Mouse (Mus musculus) T-helper 17 cell (primary cell): ENCODE results near the gene Rpl23.

Experiments used
- in situ Hi-C, 2 experiments: fragments of 300-600 bp; cut with MboI, MseI; formaldehyde crosslinking; loops; 1 replicate in 1 of 2; 2 replicates in 1 of 2; pipeline ENCODE4 v1.15.1; 2025; ENCODE audit warnings: high pct_unique_total_duplicates in 2 of 2

Gene Rpl23

GRCm38 (mm10) chr11:97800691-97801408 lies 18.6 kb upstream of the Rpl23 start:
- in situ Hi-C loops = loop anchor here in 1 of 2 experiments (5.0 kb wide), 1 partner anchor 36 kb away; no protein-coding TSS in a partner anchor

- in situ Hi-C loops = loop anchor here (5.0 to 10.0 kb wide), 4 partner anchors 37 to 187 kb away; partner anchors contain the start of genes Plxdc1 (in 2 of the 2) and Fbxo47 (in 1 of the 2)
Observed at GRCm38 (mm10) chr11:97799994-97800690, 17.9 kb upstream of the Rpl23 start.

- in situ Hi-C loops = loop anchor here (5.0 to 10.0 kb wide), 3 partner anchors 83 to 188 kb away; partner anchors contain the start of genes Plxdc1 (in 2 of the 2) and Fbxo47 (in 1 of the 2)
Observed at GRCm38 (mm10) chr11:97799146-97799993, 17.1 kb upstream of the Rpl23 start.

- in situ Hi-C loops = loop anchor here (5.0 to 10.0 kb wide), 3 partner anchors 84 to 189 kb away; partner anchors contain the start of genes Plxdc1 (in 2 of the 2) and Fbxo47 (in 1 of the 2)
Observed at GRCm38 (mm10) chr11:97798782-97799145, 16.5 kb upstream of the Rpl23 start, which contains the start of gene Lasp1. Gene Lasp1, plus strand, starts transcription at chr11:97799000.

GRCm38 (mm10) chr11:97798083-97798435 lies 15.8 kb upstream of the Rpl23 start:
- in situ Hi-C loops = loop anchor here (5.0 to 10.0 kb wide), 3 partner anchors 84 to 189 kb away; partner anchors contain the start of genes Plxdc1 (in 2 of the 2) and Fbxo47 (in 1 of the 2)

- in situ Hi-C loops = loop anchor here (5.0 to 10.0 kb wide), 3 partner anchors 85 to 190 kb away; partner anchors contain the start of genes Plxdc1 (in 2 of the 2) and Fbxo47 (in 1 of the 2)
Observed at GRCm38 (mm10) chr11:97797369-97798082, 15.3 kb upstream of the Rpl23 start.

GRCm38 (mm10) chr11:97796910-97797309 lies 14.7 kb upstream of the Rpl23 start:
- in situ Hi-C loops = loop anchor here (5.0 to 10.0 kb wide), 3 partner anchors 85 to 190 kb away; partner anchors contain the start of genes Plxdc1 (in 2 of the 2) and Fbxo47 (in 1 of the 2)

GRCm38 (mm10) chr11:97793165-97793564 lies 10.9 kb upstream of the Rpl23 start:
- in situ Hi-C loops = loop anchor here in 1 of 2 experiments (5.0 to 10.0 kb wide), 3 partner anchors 44 to 192 kb away; partner anchors contain the start of genes Fbxo47 and Plxdc1

GRCm38 (mm10) chr11:97790778-97791438 lies 8.7 kb upstream of the Rpl23 start:
- in situ Hi-C loops = loop anchor here in 1 of 2 experiments (5.0 to 10.0 kb wide), 3 partner anchors 46 to 194 kb away; partner anchors contain the start of genes Fbxo47 and Plxdc1

- in situ Hi-C loops = loop anchor here (5.0 to 10.0 kb wide), 4 partner anchors 48 to 415 kb away; partner anchors contain the start of genes Cdk12 (in 1 of the 2), Fbxo47 (in 1 of the 2) and Plxdc1 (in 1 of the 2)
Observed at GRCm38 (mm10) chr11:97789727-97790126, 7.5 kb upstream of the Rpl23 start.

- in situ Hi-C loops = loop anchor here in 1 of 2 experiments (10.0 kb wide), 1 partner anchor 417 kb away; the partner anchor contains the start of gene Cdk12
Observed at GRCm38 (mm10) chr11:97787961-97788360, 5.7 kb upstream of the Rpl23 start.

GRCm38 (mm10) chr11:97782564-97782895 lies 293 bp upstream of the Rpl23 start:
- in situ Hi-C loops = loop anchor here in 1 of 2 experiments (10.0 kb wide), 1 partner anchor 422 kb away; the partner anchor contains the start of gene Cdk12

- in situ Hi-C loops = loop anchor here in 1 of 2 experiments (10.0 kb wide), 1 partner anchor 423 kb away; the partner anchor contains the start of gene Cdk12
Observed at GRCm38 (mm10) chr11:97781478-97781831, 782 bp downstream of the Rpl23 start.

GRCm38 (mm10) chr11:97779968-97780701 lies 2.1 kb downstream of the Rpl23 start:
- in situ Hi-C loops = loop anchor here in 1 of 2 experiments (10.0 kb wide), 1 partner anchor 425 kb away; the partner anchor contains the start of gene Cdk12

GRCm38 (mm10) chr11:97778918-97779317 lies 3.3 kb downstream of the Rpl23 start:
- in situ Hi-C loops = no loop called here

GRCm38 (mm10) chr11:97777129-97777529 lies 5.1 kb downstream of the Rpl23 start:
- in situ Hi-C loops = no loop called here

GRCm38 (mm10) chr11:97776497-97777128 lies 5.6 kb downstream of the Rpl23 start:
- in situ Hi-C loops = no loop called here
